Mouse (Mus musculus) mouse embryonic stem cell (cell line): Measurements from ENCODE around the gene Rnf208.

ENCODE experiments used
- in situ Hi-C, 2 experiments: fragments of 300-500 bp; cut with MboI; formaldehyde crosslinking; loops; 1 replicate in 1 of 2; 3 replicates in 1 of 2; pipeline ENCODE4 v1.14.3; 2019 to 2020; ENCODE audit warnings: low sequenced_read_pairs in 2 of 2, low pct_unique_long_range_greater_than_20kb in 1 of 2, mixed read lengths in 1 of 2; ENCODE audit not compliant: unreplicated experiment in 1 of 2

Rnf208 gene

DNA sequence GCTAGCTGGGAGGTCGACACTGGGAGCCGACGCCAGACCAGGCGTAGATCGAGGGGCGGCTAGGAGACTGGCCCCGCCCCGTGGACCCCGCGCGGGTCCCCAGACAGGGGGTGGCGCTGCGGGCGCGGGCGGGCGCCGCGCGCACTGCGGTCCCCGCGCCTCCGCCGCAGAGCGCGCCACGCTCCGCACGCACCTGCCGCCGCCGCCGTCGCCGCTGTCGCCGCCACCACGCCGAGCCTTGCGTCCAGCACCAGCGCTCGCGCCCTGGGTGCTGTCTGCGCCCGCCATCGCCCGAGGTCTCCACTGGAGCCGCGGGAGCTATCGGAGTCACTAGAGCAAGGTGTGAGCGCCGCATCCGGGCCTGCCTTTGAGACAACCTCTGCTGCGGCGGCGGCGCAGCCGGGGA, at the start of gene Rnf208, which contains the start of gene Cysrt1:
Gene Rnf208, plus strand, starts transcription at position 155 of the 406 bp plus-strand sequence.
Gene Cysrt1, minus strand, starts transcription at position 352 of the 406 bp plus-strand sequence.
- in situ Hi-C loops = no loop called here

DNA sequence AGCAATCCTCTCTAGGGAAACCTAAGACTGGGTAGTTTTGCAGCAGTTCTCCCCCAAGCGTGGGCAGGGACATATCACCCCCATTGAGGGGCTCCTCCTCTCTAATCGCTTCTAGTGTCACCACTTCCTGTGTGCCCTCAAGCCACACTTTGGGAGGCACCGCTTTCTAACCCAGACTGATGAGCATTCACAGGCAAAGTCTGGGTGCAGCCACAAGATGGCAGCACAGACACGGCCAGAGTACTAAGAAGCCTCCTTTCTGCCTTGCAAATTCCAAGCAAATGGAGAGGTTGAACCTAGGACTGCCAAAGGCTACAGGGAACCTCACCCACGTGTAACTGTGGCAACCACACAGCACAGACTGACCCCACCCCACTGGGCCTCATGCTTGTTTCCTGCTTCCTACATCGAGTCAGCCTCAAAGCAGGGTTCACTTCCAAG, 48.7 kb upstream of the Rnf208 start:
- in situ Hi-C loops = loop anchor here in 1 of 2 experiments (10.0 kb wide), 1 partner anchor 61 kb away; the partner anchor contains the start of gene Tmem203

GRCm38 (mm10) chr2:25194006-25194405, 48.0 kb upstream of the Rnf208 start:
- in situ Hi-C loops = loop anchor here in 1 of 2 experiments (10.0 kb wide), 1 partner anchor 61 kb away; the partner anchor contains the start of gene Tmem203

DNA sequence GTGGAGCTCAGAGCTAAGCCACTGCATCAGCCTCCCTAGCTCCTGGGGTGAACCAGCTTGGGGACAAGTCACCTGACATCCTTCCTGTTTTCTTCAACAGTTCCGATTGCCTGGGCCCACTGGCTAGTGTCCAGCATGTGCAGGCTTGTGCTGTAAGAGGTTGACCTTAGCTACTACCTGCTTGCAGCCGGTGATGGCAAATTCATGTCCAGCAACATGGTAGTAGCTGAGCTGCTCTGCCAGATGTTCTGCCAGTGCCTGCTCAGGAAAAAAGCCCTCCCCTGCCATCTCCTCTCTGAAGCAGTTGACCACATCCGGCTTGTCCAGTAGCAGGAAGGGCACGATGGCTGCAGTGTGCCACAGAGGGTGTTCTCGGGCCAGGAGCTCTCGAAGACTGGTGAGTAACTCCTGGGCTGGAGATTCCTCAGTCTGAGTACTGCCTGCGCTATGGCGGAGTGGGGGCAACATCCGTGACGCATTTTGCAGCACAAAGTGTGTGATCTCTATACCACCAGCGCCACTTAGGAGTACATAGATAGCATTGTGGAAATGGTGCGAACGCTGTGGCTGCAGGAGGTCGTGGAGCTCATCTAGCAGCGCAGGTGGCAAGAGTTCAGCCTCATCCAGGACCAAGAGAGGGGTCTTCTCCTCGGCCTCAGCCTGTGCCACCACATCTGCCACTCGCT, 47.4 kb upstream of the Rnf208 start:
- in situ Hi-C loops = loop anchor here in 1 of 2 experiments (10.0 kb wide), 1 partner anchor 60 kb away; the partner anchor contains the start of gene Tmem203

GRCm38 (mm10) chr2:25195211-25196156, 46.6 kb upstream of the Rnf208 start:
- in situ Hi-C loops = loop anchor here in 1 of 2 experiments (10.0 kb wide), 1 partner anchor 59 kb away; the partner anchor contains the start of gene Tmem203

- in situ Hi-C loops = loop anchor here in 1 of 2 experiments (10.0 kb wide), 1 partner anchor 58 kb away; the partner anchor contains the start of gene Tmem203
Observed at GRCm38 (mm10) chr2:25196172-25196954, 45.7 kb upstream of the Rnf208 start, which contains the start of gene Tor4a. TSS of gene Tor4a (minus strand) at chr2:25196886.

- in situ Hi-C loops = loop anchor here in 1 of 2 experiments (10.0 kb wide), 1 partner anchor 58 kb away; the partner anchor contains the start of gene Tmem203
Observed at GRCm38 (mm10) chr2:25197191-25197590, 44.9 kb upstream of the Rnf208 start.

DNA sequence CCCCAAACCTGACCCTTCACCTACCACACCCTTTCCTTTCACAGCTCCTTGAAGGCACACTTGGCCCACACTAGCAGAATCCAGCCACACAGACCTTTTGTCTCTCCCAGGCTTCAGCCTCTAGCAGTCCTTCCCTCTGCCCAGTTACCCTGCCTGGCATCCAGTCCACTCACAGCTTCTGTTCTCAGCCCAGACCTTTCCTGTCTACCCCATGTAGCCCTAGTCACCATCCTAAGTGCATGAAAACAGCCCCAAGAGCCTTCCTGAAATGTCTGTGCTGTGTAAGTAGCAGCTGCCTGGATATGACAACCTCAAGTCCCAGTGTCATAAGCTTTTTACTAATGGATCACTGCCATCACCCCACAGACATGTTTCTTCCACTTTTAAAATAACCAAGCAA, 44.1 kb upstream of the Rnf208 start:
- in situ Hi-C loops = loop anchor here in 1 of 2 experiments (10.0 kb wide), 1 partner anchor 57 kb away; the partner anchor contains the start of gene Tmem203

- in situ Hi-C loops = no loop called here
Observed at GRCm38 (mm10) chr2:25200631-25201030, 41.4 kb upstream of the Rnf208 start.

- in situ Hi-C loops = no loop called here
Observed at GRCm38 (mm10) chr2:25203631-25204214, 38.3 kb upstream of the Rnf208 start.

DNA sequence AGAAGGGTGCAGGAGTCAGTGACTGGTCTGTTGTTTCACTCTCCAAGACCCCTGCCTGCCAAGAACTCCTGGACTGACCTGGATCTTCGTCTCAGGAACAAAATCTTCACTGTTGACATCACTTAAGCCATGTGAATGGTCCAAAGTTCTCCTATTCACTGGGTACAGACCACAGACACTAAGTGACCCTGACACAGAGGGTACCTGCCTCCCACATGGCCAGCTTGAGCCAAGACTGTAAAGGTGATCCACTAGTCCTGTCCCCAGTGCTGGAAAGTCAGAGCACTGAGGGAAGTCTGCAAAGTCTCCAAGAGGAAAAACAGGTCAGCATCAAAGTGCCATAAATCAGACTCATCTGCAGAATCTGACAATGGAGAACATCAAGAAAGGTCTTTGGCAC, 34.5 kb upstream of the Rnf208 start:
- in situ Hi-C loops = no loop called here

DNA sequence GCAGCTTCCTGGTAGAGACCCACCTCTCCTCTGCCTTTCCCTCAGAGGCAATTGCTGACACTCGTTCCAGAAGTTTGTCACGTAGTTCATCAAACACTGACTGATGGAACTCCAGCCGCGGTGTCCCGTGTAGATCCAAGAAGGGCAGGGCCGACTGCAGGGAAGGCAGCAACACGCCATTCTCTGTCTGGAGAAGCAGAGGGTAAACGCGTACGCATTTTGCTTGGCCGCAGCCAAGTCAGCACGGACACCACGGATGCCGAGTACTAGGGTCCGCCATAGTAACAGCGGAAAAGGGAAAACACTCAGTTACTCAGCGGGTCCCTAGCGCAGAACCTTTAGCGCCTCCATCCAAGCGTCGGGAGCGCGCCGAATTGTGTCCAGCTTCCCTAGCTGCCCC, 31.4 kb upstream of the Rnf208 start:
- in situ Hi-C loops = no loop called here

GRCm38 (mm10) chr2:25211121-25211670, 30.9 kb upstream of the Rnf208 start, which contains the start of gene Nelfb:
TSS of gene Nelfb (minus strand) at chr2:25211489.
- in situ Hi-C loops = no loop called here

- in situ Hi-C loops = no loop called here
Observed at GRCm38 (mm10) chr2:25213266-25213865, 28.7 kb upstream of the Rnf208 start.

GRCm38 (mm10) chr2:25214444-25214843, 27.6 kb upstream of the Rnf208 start, which contains the start of gene Stpg3:
TSS of gene Stpg3 (minus strand) at chr2:25214637.
- in situ Hi-C loops = no loop called here

GRCm38 (mm10) chr2:25217666-25218065, 24.4 kb upstream of the Rnf208 start:
- in situ Hi-C loops = no loop called here

DNA sequence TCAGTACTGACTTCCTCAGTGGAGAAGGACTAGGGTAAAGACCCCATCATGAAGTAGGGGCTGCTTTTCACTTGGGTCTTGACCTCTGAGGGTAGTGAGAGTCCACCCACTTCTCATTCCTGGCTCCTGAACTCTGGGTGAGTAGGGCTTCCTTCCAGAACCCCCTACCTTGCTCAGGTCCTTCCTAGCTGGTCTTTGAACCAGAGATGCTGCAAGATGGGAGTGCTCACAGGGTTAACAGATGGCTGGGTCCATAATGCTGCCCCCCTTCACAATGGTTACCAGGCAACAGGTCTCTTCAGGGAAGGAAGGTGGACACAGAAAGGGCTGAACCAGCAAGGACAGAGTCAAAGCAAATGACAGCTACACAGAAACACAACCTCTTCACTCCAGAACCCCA, 23.6 kb upstream of the Rnf208 start, which contains the start of gene Fam166a:
Gene Fam166a, plus strand, starts transcription at position 301 of the 400 bp plus-strand sequence.
- in situ Hi-C loops = no loop called here
